Mouse (Mus musculus) left cerebral cortex, postnatal 36 days (tissue): ENCODE data around the gene Fbxl20. TPM values are rescaled to one million over a fixed set of nuclear protein-coding genes. Genes with fewer than 3 reads are reported as not detected.

Experiments
- DNase-seq, 2 experiments: peaks; one replicate each; pipeline ENCODE4 v3.0.0; 2021 to 2022; ENCODE audit warnings: low spot score in 2 of 2, mixed read lengths in 1 of 2
- intact Hi-C: fragments of 180-260 bp; cut with DNase I; formaldehyde crosslinking; loops from one replicate; pipeline ENCODE4 v1.15.1; 2025
- total RNA-seq, 2 experiments: library from RNA; stranded (reverse); gene quantifications; 2 replicates each; pipeline ENCODE4 v1.2.3; 2021

Fbxl20 gene
- total RNA-seq, 2 experiments from 2014 or later = 36.0 to 42.2 TPM

- intact Hi-C loops = loop anchor here (2.0 kb wide), 1 partner anchor 16 kb away; no protein-coding TSS in a partner anchor
- peak in 1 of 2 experiments; percentile 55 for DNase-seq
Measured at GRCm38 (mm10) chr11:98052129-98052988, 97.8 kb downstream of the Fbxl20 start.

- intact Hi-C loops = loop anchor here (2.0 kb wide), 1 partner anchor 15 kb away; no protein-coding TSS in a partner anchor
- DNase-seq = no peak
Measured at GRCm38 (mm10) chr11:98051611-98052128, 98.5 kb downstream of the Fbxl20 start.

- no peak for DNase-seq
- intact Hi-C loops = no loop called here
Measured at GRCm38 (mm10) chr11:98050940-98051339, 99.3 kb downstream of the Fbxl20 start.

- no peak for DNase-seq
- intact Hi-C loops = no loop called here
Measured at GRCm38 (mm10) chr11:98050520-98050815, 99.7 kb downstream of the Fbxl20 start.

DNA sequence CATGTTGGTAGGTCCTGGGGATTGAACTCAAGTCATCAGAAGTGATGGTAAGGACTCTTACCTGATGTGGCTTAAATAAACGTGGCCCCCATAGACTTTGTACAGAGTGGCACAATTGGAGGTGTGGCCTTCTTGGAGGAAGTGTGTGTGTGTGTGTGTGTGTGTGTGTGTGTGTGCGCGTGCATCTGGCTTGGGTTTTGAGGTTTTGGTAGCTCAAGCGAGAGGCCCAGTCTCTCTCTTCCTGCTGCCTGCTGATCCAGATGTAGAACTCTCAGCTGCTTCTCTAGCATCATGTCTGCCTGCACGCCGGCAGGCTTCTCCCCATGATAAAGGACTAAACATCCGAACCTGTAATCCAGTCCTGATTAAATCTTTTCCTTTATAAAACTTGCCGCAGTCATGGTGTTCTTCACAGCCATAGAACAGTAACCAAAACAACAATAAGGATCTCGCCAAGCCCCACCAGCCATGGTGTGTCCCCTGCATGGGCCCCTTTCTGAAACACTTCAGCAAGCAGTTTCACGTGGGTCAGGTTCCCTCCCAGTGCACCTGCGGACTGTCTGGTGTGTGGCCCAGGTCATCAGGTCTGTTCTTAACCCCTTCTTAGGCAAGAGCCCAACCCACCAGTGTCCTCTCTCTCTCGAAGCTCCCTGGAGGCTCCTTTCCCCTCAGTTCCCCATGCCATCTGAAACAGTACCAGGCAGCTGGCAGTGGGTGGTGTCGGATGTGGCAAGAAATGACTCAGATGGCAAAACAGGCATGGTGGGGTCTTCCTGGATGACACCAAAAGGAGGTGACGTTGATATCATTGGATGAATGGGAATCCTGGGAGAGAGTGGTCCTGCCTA, 100.3 kb downstream of the Fbxl20 start:
- intact Hi-C loops = no loop called here
- DNase-seq = peak in 1 of 2 experiments; percentile 54

DNA sequence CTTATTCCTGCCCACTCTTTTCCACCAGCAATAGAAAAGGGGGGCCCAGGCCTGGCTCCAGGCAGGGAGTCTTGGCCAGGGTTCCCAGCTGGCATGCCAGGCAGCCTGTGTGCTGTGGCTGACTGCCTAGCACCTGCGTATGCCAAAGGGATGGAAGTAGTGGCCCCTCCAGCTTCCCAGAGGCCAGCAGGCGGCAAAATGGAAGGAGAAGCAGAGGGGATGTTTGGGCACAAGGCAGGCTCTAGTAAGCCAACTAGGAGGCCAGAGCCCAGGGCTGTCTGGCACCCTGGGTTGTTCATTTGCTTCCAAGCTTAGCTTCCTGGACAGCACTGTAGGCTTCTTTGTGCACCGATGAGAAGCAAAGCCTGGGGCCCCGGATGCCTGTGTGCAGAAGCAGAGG, 102.5 kb downstream of the Fbxl20 start:
- DNase-seq = peak; percentile 38 to 53
- intact Hi-C loops = no loop called here

DNA sequence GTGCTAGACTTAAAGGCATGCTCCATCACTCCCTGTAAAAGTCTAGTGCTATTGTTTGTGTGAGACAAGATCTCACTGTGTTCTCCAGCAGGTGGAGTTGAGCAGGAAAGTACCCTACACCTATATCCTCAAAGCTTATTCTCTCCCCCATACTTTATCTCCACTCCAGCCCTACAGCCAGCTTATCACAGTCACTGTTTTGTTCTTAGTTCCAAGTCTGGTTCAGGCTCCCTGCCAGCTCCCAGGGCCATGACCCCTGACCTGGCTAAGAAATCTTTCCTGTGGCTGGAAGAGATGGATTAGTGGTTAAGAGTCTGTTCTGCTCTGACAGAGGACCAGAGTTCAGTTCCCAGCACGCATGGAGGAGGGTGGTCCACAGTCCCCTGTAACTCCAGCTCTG, 103.7 kb downstream of the Fbxl20 start:
- DNase-seq = no peak
- intact Hi-C loops = no loop called here

GRCm38 (mm10) chr11:98045596-98045995, 104.6 kb downstream of the Fbxl20 start:
- intact Hi-C loops = no loop called here
- DNase-seq = no peak

DNA sequence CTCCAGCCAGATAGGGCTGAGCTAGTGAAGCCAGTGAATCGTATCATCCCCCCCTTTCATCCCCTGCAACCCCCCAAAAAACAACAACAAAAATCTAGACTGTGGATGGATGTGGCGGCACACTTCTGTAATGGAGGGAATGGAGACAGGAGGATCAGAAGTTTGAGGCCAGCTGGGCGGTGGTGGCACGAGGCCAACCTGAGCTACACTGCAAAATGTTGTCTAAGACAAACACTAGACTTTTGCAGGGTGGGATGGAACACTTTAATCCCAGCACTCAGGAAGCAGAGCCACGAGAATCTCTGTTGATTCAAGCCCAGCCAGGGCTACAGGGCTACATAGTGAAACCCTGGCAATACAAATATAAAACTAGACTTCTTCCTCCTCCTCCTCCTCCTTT, 106.1 kb downstream of the Fbxl20 start:
- intact Hi-C loops = no loop called here
- DNase-seq = no peak

DNA sequence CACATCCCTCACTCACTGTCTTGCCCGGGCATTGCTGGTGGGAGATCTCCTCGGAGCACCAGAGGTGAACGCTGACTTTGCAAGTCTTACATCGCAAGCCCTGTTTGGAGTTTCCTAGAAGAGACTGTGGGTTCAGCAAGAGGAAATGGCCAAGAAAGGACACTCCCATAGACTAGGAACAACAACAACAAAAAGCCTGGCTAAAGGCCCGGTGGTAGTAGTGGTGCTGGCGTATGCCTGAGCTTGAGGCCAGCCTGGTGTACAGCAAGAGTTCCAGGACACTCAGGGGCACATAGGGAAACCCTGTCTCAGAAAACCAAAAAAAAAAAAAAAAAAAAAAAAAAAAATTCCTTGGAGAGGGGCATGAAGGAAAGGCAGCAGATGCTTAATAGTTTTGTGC, 107.5 kb downstream of the Fbxl20 start:
- no peak for DNase-seq
- intact Hi-C loops = no loop called here

DNA sequence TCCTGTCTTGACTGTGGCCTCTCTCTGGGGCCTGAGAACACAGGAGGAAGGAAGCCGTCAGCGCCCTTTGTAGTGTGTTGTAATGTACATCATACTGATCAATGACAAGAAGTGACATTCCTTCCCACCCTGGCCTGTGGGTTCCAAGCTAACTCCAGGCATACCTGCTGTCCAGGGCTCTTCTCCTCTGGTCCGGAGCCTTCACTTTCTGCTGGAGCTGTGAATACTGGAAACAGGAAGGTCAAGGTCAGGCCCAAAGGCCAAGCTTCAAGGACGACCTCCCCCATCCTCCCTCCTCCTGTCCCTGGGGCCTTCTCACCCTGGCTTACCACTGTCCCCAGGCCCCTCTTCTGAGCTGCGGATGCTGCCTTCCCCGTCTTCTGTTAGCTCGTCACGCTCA, 109.2 kb downstream of the Fbxl20 start:
- DNase-seq = no peak
- intact Hi-C loops = no loop called here

DNA sequence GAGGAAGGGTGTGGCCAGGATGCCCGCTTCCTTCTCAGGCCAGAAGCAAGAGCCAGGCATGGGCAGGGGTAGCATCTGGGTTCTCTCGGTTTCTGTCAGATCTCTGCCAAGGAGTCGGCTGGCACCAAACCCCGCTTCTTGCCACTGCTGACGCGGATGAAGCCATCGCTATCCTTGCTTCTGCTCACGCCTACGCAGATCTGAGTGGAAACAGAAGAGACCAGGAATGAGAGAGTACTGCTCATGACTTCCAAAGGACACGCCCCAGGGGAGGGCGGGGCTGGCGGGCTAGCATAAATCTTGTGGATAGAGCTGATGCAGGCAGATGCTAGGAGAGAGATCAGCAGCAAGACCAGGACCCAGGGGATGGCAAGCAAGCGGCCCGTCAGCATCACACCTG, 112.3 kb downstream of the Fbxl20 start:
- intact Hi-C loops = loop anchor here (2.0 kb wide), 1 partner anchor 15 kb away; the partner anchor contains the start of gene Stac2
- DNase-seq = peak; percentile 67 to 77

DNA sequence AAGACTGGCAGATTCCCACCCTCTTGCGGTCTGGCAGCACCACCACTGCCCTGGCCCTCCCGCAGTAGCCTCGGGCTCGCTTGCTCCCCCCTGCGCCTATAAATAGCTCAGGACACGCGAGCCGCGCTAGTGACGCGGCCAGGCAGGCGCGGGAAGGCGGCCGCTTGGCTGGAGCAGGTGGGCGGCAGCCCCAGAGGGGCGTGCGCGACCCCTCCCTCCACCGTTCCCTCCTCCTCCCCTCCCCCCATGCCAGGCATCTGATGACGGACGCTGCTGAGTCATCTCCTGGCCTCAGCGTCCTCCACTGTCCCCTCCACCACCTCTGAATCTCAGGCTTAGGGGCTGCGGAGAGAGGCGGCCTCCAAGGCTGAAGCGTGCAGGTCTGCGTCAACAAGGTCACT, 114.2 kb downstream of the Fbxl20 start:
- intact Hi-C loops = loop anchor here (2.0 kb wide), 1 partner anchor 17 kb away; the partner anchor contains the start of gene Stac2
- peak; percentile 55 to 77 for DNase-seq

DNA sequence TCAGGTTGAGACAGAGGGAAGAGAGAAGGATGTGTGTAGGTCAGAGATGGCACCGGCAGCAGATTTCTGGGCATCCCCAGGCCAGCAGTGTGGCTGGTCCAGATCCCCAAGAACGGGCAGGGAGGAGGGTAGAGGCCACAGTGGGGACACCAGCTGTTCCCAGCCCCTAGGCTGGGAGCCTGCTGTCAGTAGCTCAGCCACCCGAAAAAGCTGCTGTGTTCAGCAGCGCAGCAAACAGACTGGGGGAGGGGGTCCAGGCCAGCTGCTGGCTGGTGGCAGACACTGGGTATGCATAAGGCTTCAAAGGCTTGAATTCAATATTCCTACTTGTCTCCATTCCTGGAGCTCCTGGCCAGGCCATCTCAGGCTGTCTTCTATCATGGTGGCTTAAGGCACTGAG, 115.4 kb downstream of the Fbxl20 start:
- DNase-seq = peak in 1 of 2 experiments; percentile 28
- intact Hi-C loops = no loop called here

DNA sequence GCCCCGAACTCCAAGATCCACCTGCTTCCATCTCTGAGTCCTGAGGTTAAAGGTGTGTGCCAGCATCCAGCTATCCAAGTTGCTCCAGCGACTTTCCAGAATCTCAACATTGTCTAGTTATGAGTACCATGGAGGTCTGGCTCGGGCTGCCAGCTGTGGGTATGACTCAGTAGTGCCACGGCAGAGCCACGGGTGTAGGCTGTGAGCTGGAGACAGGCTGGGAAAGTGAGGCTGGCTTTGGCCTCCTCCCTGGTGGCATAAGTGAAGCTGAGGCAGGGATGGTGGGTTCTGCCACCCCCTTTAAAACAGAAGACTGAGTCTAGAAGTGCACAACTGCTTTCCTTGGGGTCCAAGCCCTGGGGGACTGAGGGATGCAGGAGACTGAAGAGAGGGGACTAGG, 116.1 kb downstream of the Fbxl20 start:
- intact Hi-C loops = no loop called here
- DNase-seq = no peak

Other genes with a start within 250 kb of the Fbxl20 start
- gene Plxdc1, start 164.0 kb downstream of the Fbxl20 start, total RNA-seq = 10 to 100 TPM; 26.3 to 39.3 TPM
- gene Arl5c, start 154.2 kb downstream of the Fbxl20 start, total RNA-seq = 1 to 10 TPM in 1 of 2 experiments, under 1 TPM in 1; 0.93 to 1.7 TPM
- gene Cacnb1, start 127.4 kb downstream of the Fbxl20 start, total RNA-seq = 100 to 1,000 TPM; 149 to 163 TPM
- 100 to 1,000 TPM; 524 to 620 TPM for gene Rpl19, start 123.7 kb downstream of the Fbxl20 start, total RNA-seq
- 100 to 1,000 TPM in 1 of 2 experiments, 10 to 100 TPM in 1; 69.6 to 102 TPM for gene Stac2, start 96.9 kb downstream of the Fbxl20 start, total RNA-seq
- 10 to 100 TPM; 50.4 to 59.8 TPM for gene Med1, start 42.9 kb upstream of the Fbxl20 start, total RNA-seq
- 10 to 100 TPM; 34.4 to 44.4 TPM for gene Cdk12, start 52.7 kb upstream of the Fbxl20 start, total RNA-seq
- 10 to 100 TPM; 65.2 to 77.3 TPM for gene Neurod2, start 179.2 kb upstream of the Fbxl20 start, total RNA-seq
- gene Ppp1r1b, start 198.0 kb upstream of the Fbxl20 start, total RNA-seq = 100 to 1,000 TPM; 225 to 274 TPM
- 10 to 100 TPM; 35.9 to 39.3 TPM for gene Stard3, start 208.0 kb upstream of the Fbxl20 start, total RNA-seq
- 10 to 100 TPM; 11.8 to 14.4 TPM for gene Tcap, start 233.4 kb upstream of the Fbxl20 start, total RNA-seq
- under 1 TPM; 0.34 to 0.47 TPM for gene Pnmt, start 236.0 kb upstream of the Fbxl20 start, total RNA-seq